8 mouse cellular contexts compared by ENCODE assay signal in genomic region chr4:45320159-45320816, GRCm38 (mm10). TPM values are rescaled to one million over a fixed set of nuclear protein-coding genes. Genes with fewer than 3 reads are reported as not detected.
A peak's percentile ranks its signal among the peaks of the same experiment; 100 is the strongest.
DNase-seq lines count a peak whose midpoint lies in the region; ATAC-seq lines count a peak whose summit lies in the region.

No protein-coding gene starts in this region.

- intact Hi-C loops in gastrocnemius, postnatal 14 days (cut with DNase I; ENCODE audit: low total_unique reads) = no loop called here
- intact Hi-C loops in left cerebral cortex, postnatal 10 days (cut with DNase I) = no loop called here

- peak; percentile 95 for ATAC-seq in inflammation-experienced regulatory T-cells, adult 6 months
- ATAC-seq in megakaryocyte progenitor cell, adult 5-6 weeks (replicated peaks; ENCODE audit: poor library complexity) = peak; percentile 93

- peak; percentile 81 to 84 for DNase-seq in adrenal gland, adult 18-20 months (ENCODE audit: low spot score in 2 of 2)
- DNase-seq in embryo, embryonic 10.5 days (ENCODE audit: low spot score) = peak; percentile 90
- DNase-seq in gastrocnemius, postnatal 14 days = peak; percentile 85
- DNase-seq in left cerebral cortex, postnatal 10 days (ENCODE audit: extremely low spot score in 1 of 2, low spot score in 2 of 2) = peak; percentile 84 to 91
- DNase-seq in right cerebral cortex, postnatal 10 days (ENCODE audit: low spot score in 2 of 2) = peak; percentile 90 to 93
- DNase-seq in urinary bladder, postnatal 14 days (ENCODE audit: low spot score) = peak; percentile 82

RNA-seq across cellular contexts. Expression of gene Dcaf10, which starts 21.6 kb away (rescaled TPM):
- total RNA-seq in adrenal gland, adult 18-20 months (2021) = 10 to 100 TPM; 25.5 to 27.1 TPM
- total RNA-seq in gastrocnemius, postnatal 14 days (2021) = 10 to 100 TPM; 11.9 to 12.2 TPM
- polyA plus RNA-seq in inflammation-experienced regulatory T-cells, adult 6 months (2017; shearing (Covaris generic)) = 1 to 10 TPM; 2.0 to 2.4 (median 2.2) TPM
- total RNA-seq in left cerebral cortex, postnatal 10 days (2021) = 10 to 100 TPM; 21.0 to 21.5 TPM
- 16.2 and 16.3 TPM in 2 replicates for total RNA-seq in megakaryocyte progenitor cell, adult 5-6 weeks (2015)
- total RNA-seq in megakaryocyte progenitor cell, adult 5-6 weeks (2017) = 10.2 and 12.3 TPM in 2 replicates

RNA-seq across cellular contexts. Expression of gene Exosc3, which starts 22.2 kb away (rescaled TPM):
- total RNA-seq in adrenal gland, adult 18-20 months (2021) = 10 to 100 TPM; 33.3 to 39.2 TPM
- total RNA-seq in gastrocnemius, postnatal 14 days (2021) = 10 to 100 TPM in 1 of 2 experiments, 1 to 10 TPM in 1; 8.2 to 11.7 TPM
- polyA plus RNA-seq in inflammation-experienced regulatory T-cells, adult 6 months (2017; shearing (Covaris generic)) = 10 to 100 TPM; 40.6 to 61.5 (median 45.0) TPM
- total RNA-seq in left cerebral cortex, postnatal 10 days (2021) = 10 to 100 TPM in 1 of 2 experiments, 1 to 10 TPM in 1; 9.5 to 11.2 TPM
- 79.7 and 89.4 TPM in 2 replicates for total RNA-seq in megakaryocyte progenitor cell, adult 5-6 weeks (2015)
- total RNA-seq in megakaryocyte progenitor cell, adult 5-6 weeks (2017) = 173 and 203 TPM in 2 replicates

RNA-seq across cellular contexts. Expression of gene Trmt10b, which starts 23.4 kb away (rescaled TPM):
- 10 to 100 TPM in 1 of 2 experiments, 1 to 10 TPM in 1; 8.5 to 11.4 TPM for total RNA-seq in adrenal gland, adult 18-20 months (2021)
- total RNA-seq in gastrocnemius, postnatal 14 days (2021) = 1 to 10 TPM; 3.1 to 4.9 TPM
- polyA plus RNA-seq in inflammation-experienced regulatory T-cells, adult 6 months (2017; shearing (Covaris generic)) = 10 to 100 TPM; 17.4 to 20.7 (median 20.1) TPM
- 10 to 100 TPM; 12.7 TPM for total RNA-seq in left cerebral cortex, postnatal 10 days (2021)
- total RNA-seq in megakaryocyte progenitor cell, adult 5-6 weeks (2015) = 17.3 TPM in 2 replicates
- 21.9 and 25.7 TPM in 2 replicates for total RNA-seq in megakaryocyte progenitor cell, adult 5-6 weeks (2017)

Comparison
In these comparisons a context has a peak if more than half of its experiments do, and no peak if none do; other contexts are left out.
1. Peak in every context shown above with its lines: DNase-seq and ATAC-seq.